Mouse (Mus musculus): ENCODE data around the gene Nfrkb.

The Nfrkb gene

GRCm38 (mm10) chr9:31430011-31430410 lies 44.0 kb downstream of the Nfrkb start:
- peak; percentile 64 for DNase-seq

- DNase-seq = no peak
Observed at GRCm38 (mm10) chr9:31431751-31432150, 45.8 kb downstream of the Nfrkb start.

GRCm38 (mm10) chr9:31432336-31432975 lies 46.5 kb downstream of the Nfrkb start:
- peak; percentile 87 for DNase-seq

- DNase-seq = peak; percentile 23
Observed at GRCm38 (mm10) chr9:31433431-31433830, 47.4 kb downstream of the Nfrkb start.

GRCm38 (mm10) chr9:31435415-31435814 lies 49.4 kb downstream of the Nfrkb start:
- peak; percentile 18 for DNase-seq

GRCm38 (mm10) chr9:31437861-31438260 lies 51.9 kb downstream of the Nfrkb start:
- DNase-seq = peak; percentile 19

GRCm38 (mm10) chr9:31438834-31439233 lies 52.8 kb downstream of the Nfrkb start:
- peak; percentile 45 for DNase-seq

GRCm38 (mm10) chr9:31439341-31439740 lies 53.3 kb downstream of the Nfrkb start:
- DNase-seq = peak; percentile 83

- no peak for DNase-seq
Observed at GRCm38 (mm10) chr9:31440366-31440765, 54.4 kb downstream of the Nfrkb start.

GRCm38 (mm10) chr9:31441487-31441886 lies 55.5 kb downstream of the Nfrkb start:
- peak; percentile 8 for DNase-seq

- DNase-seq = peak; percentile 53
Observed at GRCm38 (mm10) chr9:31444236-31444635, 58.2 kb downstream of the Nfrkb start.

- peak; percentile 29 for DNase-seq
Observed at GRCm38 (mm10) chr9:31449145-31449772, 63.3 kb downstream of the Nfrkb start.

GRCm38 (mm10) chr9:31452166-31452565 lies 66.2 kb downstream of the Nfrkb start:
- DNase-seq = peak; percentile 64

- DNase-seq = peak; percentile 53
Observed at GRCm38 (mm10) chr9:31454356-31454755, 68.4 kb downstream of the Nfrkb start.

- DNase-seq = peak; percentile 23
Observed at GRCm38 (mm10) chr9:31463190-31463589, 77.2 kb downstream of the Nfrkb start.

- DNase-seq = peak; percentile 82
Observed at GRCm38 (mm10) chr9:31463692-31464474, 77.9 kb downstream of the Nfrkb start, which contains the start of gene Tmem45b. Tmem45b (minus strand) TSS chr9:31464462.
